Mouse (Mus musculus) heart, postnatal 0 days (tissue): ENCODE measurements around the gene Atp8a1. TPM values are rescaled to one million over a fixed set of nuclear protein-coding genes. Genes with fewer than 3 reads are reported as not detected.
A peak's percentile ranks its signal among the peaks of the same experiment; 100 is the strongest.

Experiments used
- ATAC-seq: fragments of 200-750 bp; cut with Nextera tagmentation; 2 replicates; pipeline ENCODE4 v1.8.0; 2017; ENCODE audit warnings: low read depth, moderate number of reproducible peaks, moderate library complexity; ENCODE audit not compliant: insufficient read depth
- DNase-seq: peaks from one replicate; pipeline ENCODE4 v3.0.0-alpha.2; 2016; ENCODE audit warnings: low spot score
- H3K27ac ChIP-seq: fragments of 300-500 bp; sonication (generic); 2 replicates; pipeline ENCODE4 v1.5.1; 2014; ENCODE audit warnings: low read depth, mild to moderate bottlenecking
- H3K27me3 ChIP-seq: fragments of 300-500 bp; sonication (generic); 2 replicates; pipeline ENCODE4 v1.6.1; 2014; ENCODE audit warnings: low read length, mixed read lengths; ENCODE audit not compliant: control insufficient read depth, insufficient read depth
- H3K36me3 ChIP-seq: fragments of 300-500 bp; sonication (generic); replicated peaks from 2 replicates; pipeline ENCODE4 v1.6.1; 2014; ENCODE audit warnings: low read length, mixed read lengths; ENCODE audit not compliant: control insufficient read depth, insufficient read depth
- H3K4me1 ChIP-seq: fragments of 300-500 bp; sonication (generic); 2 replicates; pipeline ENCODE4 v1.6.1; 2014; ENCODE audit warnings: antibody characterized with exemption; ENCODE audit not compliant: control insufficient read depth, insufficient read depth
- H3K4me2 ChIP-seq: fragments of 300-500 bp; sonication (generic); 2 replicates; pipeline ENCODE4 v1.6.1; 2014; ENCODE audit warnings: low read depth, mild to moderate bottlenecking, low read length, moderate library complexity
- H3K4me3 ChIP-seq: fragments of 300-500 bp; sonication (generic); 2 replicates; pipeline ENCODE4 v1.5.1; 2014; ENCODE audit warnings: low read depth, low read length
- H3K9ac ChIP-seq: fragments of 300-500 bp; sonication (generic); replicated peaks from 2 replicates; pipeline ENCODE4 v1.6.1; 2014; ENCODE audit warnings: low read depth, low read length, mixed read lengths
- H3K9me3 ChIP-seq: fragments of 300-500 bp; sonication (generic); replicated peaks from 2 replicates; pipeline ENCODE4 v1.6.1; 2016; ENCODE audit warnings: low read length; ENCODE audit not compliant: control insufficient read depth
- CTCF ChIP-seq: IDR thresholded peaks from 2 replicates; pipeline ENCODE4 v1.5.1; 2016; ENCODE audit warnings: antibody characterized with exemption, control low read depth, low read depth
- EP300 ChIP-seq: IDR thresholded peaks from 2 replicates; pipeline ENCODE4 v1.6.1; 2016; ENCODE audit warnings: antibody characterized with exemption, low read depth
- WGBS: fragments of 180-500 bp; shearing (Covaris S2); extraction: QIAGEN DNeasy Blood & Tissue Kit; methylation state at CpG from one replicate; pipeline ENCODE4 v1.1.7; 2014; 5-methylcytosine and 5-hydroxymethylcytosine counted together
- polyA plus RNA-seq: library from polyadenylated mRNA; unstranded; fragments of >200 nt; fragmentation: Nextera tagmentation; extraction: Ambion mirVana; gene quantifications from 2 replicates; pipeline ENCODE4 v1.2.1, GENCODE M21; 2015
- total RNA-seq: library from RNA; depleted of rRNA; stranded (reverse); fragments of >200 nt; gene quantifications from 2 replicates; pipeline ENCODE4 v1.2.3, GENCODE M21; 2014; ENCODE audit warnings: low replicate concordance

Gene Atp8a1
- total and polyA plus RNA-seq, 2 experiments from 2014 or later, result 5.8 to 17.0 TPM

- Histone ChIP-seq H3K27ac (no peak overlapping the region), H3K36me3 (no peaks in the 10 kb centered on the region), H3K9ac (no peak overlapping the region), H3K9me3 (no peaks in the 10 kb centered on the region), H3K4me2 (no peak overlapping the region), H3K4me1 (peaks cover 11% of the 10 kb centered on the region), H3K4me3 (no peak overlapping the region), H3K27me3 (no peaks in the 10 kb centered on the region)
- DNase-seq, result no peak
- no peak for ATAC-seq
- 58% methylated on average over 8 of the region's 8 CpGs for WGBS
- no peak for TF ChIP-seq EP300
- no peak for TF ChIP-seq CTCF
These were observed 46.4 kb downstream of the Atp8a1 start for GRCm38 (mm10) chr5:67800801-67801200.

DNA sequence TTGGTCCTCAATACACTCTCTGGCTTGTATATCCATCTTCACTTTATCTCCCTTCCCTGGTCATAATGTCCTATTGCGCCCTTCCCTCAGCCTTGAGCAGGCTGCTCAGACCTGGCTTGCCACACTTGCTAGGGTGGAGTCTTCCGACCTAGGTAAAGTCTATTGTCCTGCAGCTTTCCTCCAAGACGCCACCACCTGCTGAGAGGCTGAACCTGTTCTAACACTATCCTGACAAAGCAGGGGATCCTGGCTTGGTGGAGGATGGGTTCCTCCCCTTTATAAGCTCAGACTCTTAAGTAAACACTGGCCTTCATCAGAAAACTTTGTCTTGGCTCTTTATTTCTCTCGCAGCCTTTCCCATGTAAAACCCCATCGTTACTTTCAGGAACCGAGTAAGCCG lies 47.4 kb downstream of the Atp8a1 start:
- no peak overlapping the region for H3K4me2 ChIP-seq
- no peak overlapping the region for H3K4me3 ChIP-seq
- H3K9me3 ChIP-seq, result no peaks in the 10 kb centered on the region
- peaks cover 15% of the 10 kb centered on the region for H3K4me1 ChIP-seq
- DNase-seq (no peak), ATAC-seq (no peak)
- 84% methylated on average over 7 of the region's 7 CpGs for WGBS
- no peak overlapping the region for H3K9ac ChIP-seq
- no peaks in the 10 kb centered on the region for H3K36me3 ChIP-seq
- no peaks in the 10 kb centered on the region for H3K27me3 ChIP-seq
- TF ChIP-seq CTCF, result no peak
- TF ChIP-seq EP300, result no peak
- H3K27ac ChIP-seq, result no peak overlapping the region

- H3K4me3 ChIP-seq, result no peak overlapping the region
- TF ChIP-seq EP300 (no peak), CTCF (no peak)
- H3K27ac ChIP-seq, result no peak overlapping the region
- ATAC-seq (no peak), DNase-seq (no peak)
- H3K9me3 ChIP-seq, result no peaks in the 10 kb centered on the region
- no peaks in the 10 kb centered on the region for H3K36me3 ChIP-seq
- 76% methylated on average over 4 of the region's 4 CpGs for WGBS
- H3K9ac ChIP-seq, result no peak overlapping the region
- peaks cover 22% of the 10 kb centered on the region for H3K4me1 ChIP-seq
- H3K4me2 ChIP-seq, result no peak overlapping the region
- H3K27me3 ChIP-seq, result no peaks in the 10 kb centered on the region
These were observed 48.9 kb downstream of the Atp8a1 start for GRCm38 (mm10) chr5:67798348-67798747.

DNA sequence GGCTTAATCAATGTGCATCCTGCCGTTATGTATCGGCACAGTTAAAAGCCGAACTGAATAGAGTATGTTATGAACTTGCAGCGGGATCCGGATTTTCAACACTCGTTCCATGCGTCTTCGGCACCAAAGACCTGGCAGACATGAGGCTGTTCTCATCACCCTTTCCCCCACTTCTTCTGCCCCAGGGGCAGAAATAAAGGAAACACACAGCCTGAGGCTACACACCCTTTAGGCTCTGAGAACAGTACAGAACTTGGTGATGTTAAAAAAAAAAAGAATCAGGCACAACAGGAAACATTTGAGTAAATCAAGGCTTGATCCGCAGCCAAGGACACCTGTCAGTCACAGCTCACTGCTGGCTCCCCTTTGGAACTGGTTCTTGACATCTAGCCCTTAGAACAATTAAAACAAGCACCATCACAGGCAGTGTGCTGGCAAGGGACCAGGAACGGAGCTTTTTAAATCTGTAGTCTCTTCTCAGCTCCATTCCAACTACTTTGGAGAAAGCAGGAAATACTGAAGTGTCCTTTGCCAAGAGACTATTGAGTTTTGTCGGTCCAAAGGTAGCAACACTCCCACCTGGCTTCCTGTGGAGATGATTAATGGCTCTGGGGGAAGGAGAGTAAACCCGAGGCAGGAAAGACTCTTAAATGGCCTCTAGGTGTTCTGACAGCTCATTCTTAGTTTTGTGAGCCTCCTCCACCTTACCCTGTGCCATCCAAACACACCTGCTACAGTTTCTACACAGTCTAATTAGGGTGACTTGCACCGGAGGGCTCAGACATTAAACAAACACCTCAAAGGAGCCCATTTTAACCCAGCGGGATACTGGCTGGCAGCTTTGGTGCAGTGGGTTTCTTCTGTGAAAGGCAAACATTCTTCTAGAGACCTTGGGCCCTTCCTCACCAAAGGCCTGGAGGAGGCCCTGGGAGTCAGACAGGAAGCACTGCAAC lies 50.0 kb downstream of the Atp8a1 start:
- peak; percentile 26 for DNase-seq
- H3K4me2 ChIP-seq, result 0 out of 2 replicates have a peak overlapping the region, but pooled peaks have one; percentile 9
- TF ChIP-seq EP300 (no peak), CTCF (no peak)
- no peaks in the 10 kb centered on the region for H3K9me3 ChIP-seq
- H3K27ac ChIP-seq, result no peak overlapping the region
- H3K9ac ChIP-seq, result no peak overlapping the region
- 49% methylated on average over 14 of the region's 14 CpGs for WGBS
- no peaks in the 10 kb centered on the region for H3K36me3 ChIP-seq
- no peak for ATAC-seq
- H3K4me3 ChIP-seq, result no peak overlapping the region
- no peaks in the 10 kb centered on the region for H3K27me3 ChIP-seq
- peaks cover 22% of the 10 kb centered on the region for H3K4me1 ChIP-seq

DNA sequence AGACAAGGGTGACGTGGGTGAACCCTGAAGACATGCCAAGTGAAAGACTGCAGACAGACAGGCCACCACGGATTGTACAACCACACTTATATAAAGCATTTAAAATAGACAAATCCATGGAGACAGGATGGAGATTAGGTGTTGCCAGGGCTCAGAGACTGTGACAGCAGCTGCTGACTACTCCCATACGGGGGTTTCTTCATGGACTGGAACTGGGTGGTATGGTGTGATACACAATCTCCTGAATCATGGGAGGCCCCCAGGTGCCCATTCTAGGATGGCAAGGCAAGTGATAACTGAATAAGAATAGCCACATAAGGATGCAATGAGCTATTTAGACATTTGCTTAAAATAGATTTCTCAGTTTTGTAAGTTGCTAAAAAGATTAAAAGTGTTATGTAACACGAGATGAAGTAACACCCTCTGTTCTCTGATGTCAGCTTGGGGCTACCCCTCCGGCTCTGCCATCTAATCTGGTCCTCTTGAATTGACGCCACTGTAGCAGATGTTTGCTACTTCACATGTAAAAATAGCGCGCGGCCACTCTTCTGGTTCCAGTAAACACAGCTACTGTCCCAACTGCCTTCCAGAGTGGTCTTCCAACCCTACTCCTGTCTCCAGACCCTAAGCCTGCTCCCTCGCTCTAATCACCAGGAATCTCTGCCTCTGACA lies 53.0 kb downstream of the Atp8a1 start:
- Histone ChIP-seq H3K36me3 (no peaks in the 10 kb centered on the region), H3K4me3 (no peak overlapping the region), H3K4me1 (peaks cover 22% of the 10 kb centered on the region), H3K4me2 (no peak overlapping the region), H3K9me3 (no peaks in the 10 kb centered on the region), H3K9ac (no peak overlapping the region), H3K27ac (no peak overlapping the region), H3K27me3 (no peaks in the 10 kb centered on the region)
- TF ChIP-seq CTCF (no peak), EP300 (no peak)
- 25% methylated on average over 10 of the region's 10 CpGs for WGBS
- peak; percentile 67 for DNase-seq
- ATAC-seq, result peak; percentile 77
